Mouse (Mus musculus) intestine, postnatal 0 days (tissue): ENCODE measurements around the gene Ptbp1. TPM values are rescaled to one million over a fixed set of nuclear protein-coding genes. Genes with fewer than 3 reads are reported as not detected.

Source experiments
- ATAC-seq: fragments of 200-750 bp; cut with Nextera tagmentation; 2 replicates; pipeline ENCODE4 v1.8.0; 2017; ENCODE audit warnings: mild to moderate bottlenecking, moderate TSS enrichment, moderate library complexity
- H3K27ac ChIP-seq: fragments of 300-500 bp; sonication (generic); 2 replicates; pipeline ENCODE4 v1.5.1; 2014; ENCODE audit warnings: mild to moderate bottlenecking, low read depth, low read length, moderate library complexity
- H3K27me3 ChIP-seq: fragments of 300-500 bp; sonication (generic); replicated peaks from 2 replicates; pipeline ENCODE4 v1.6.1; 2014; ENCODE audit warnings: low read length, mixed read lengths; ENCODE audit not compliant: control insufficient read depth, insufficient read depth
- H3K36me3 ChIP-seq: fragments of 300-500 bp; sonication (generic); 2 replicates; pipeline ENCODE4 v1.6.1; 2014; ENCODE audit warnings: mild to moderate bottlenecking, moderate library complexity; ENCODE audit not compliant: control insufficient read depth, insufficient read depth
- H3K4me1 ChIP-seq: fragments of 300-500 bp; sonication (generic); replicated peaks from 2 replicates; pipeline ENCODE4 v1.6.1; 2014; ENCODE audit warnings: antibody characterized with exemption, low read length, mixed read lengths; ENCODE audit not compliant: control insufficient read depth, insufficient read depth
- H3K4me2 ChIP-seq: fragments of 300-500 bp; sonication (generic); replicated peaks from 2 replicates; pipeline ENCODE4 v1.6.1; 2014; ENCODE audit warnings: low read depth, mild to moderate bottlenecking, moderate library complexity
- H3K4me3 ChIP-seq: fragments of 300-500 bp; sonication (generic); 2 replicates; pipeline ENCODE4 v1.5.1; 2014; ENCODE audit warnings: low read depth, low read length
- H3K9ac ChIP-seq: fragments of 300-500 bp; sonication (generic); 2 replicates; pipeline ENCODE4 v1.6.1; 2014; ENCODE audit warnings: mild to moderate bottlenecking, low read depth, low read length
- H3K9me3 ChIP-seq: fragments of 300-500 bp; sonication (generic); 2 replicates; pipeline ENCODE4 v1.6.1; 2016; ENCODE audit warnings: mixed run types; ENCODE audit not compliant: control insufficient read depth
- CTCF ChIP-seq: sonication (generic); IDR thresholded peaks from 2 replicates; pipeline ENCODE4 v1.5.1; 2016; ENCODE audit warnings: low read depth, mild to moderate bottlenecking, control low read depth, antibody characterized with exemption, moderate library complexity
- WGBS: fragments of 180-500 bp; shearing (Covaris S2); extraction: QIAGEN DNeasy Blood & Tissue Kit; methylation state at CpG from one replicate; pipeline ENCODE4 v1.1.7; 2014; 5-methylcytosine and 5-hydroxymethylcytosine counted together
- microRNA-seq: library from miRNA; unstranded; fragments of <30 nt; microRNA quantifications from one replicate; pipeline ENCODE4, GENCODE M21; 2016
- polyA plus RNA-seq: library from polyadenylated mRNA; unstranded; fragments of >200 nt; fragmentation: Nextera tagmentation; extraction: Ambion mirVana; gene quantifications from 2 replicates; pipeline ENCODE4 v1.2.1, GENCODE M21; 2015

Ptbp1 gene
- polyA plus RNA-seq, 1 experiment from 2014 or later, result 92.2 TPM

DNA sequence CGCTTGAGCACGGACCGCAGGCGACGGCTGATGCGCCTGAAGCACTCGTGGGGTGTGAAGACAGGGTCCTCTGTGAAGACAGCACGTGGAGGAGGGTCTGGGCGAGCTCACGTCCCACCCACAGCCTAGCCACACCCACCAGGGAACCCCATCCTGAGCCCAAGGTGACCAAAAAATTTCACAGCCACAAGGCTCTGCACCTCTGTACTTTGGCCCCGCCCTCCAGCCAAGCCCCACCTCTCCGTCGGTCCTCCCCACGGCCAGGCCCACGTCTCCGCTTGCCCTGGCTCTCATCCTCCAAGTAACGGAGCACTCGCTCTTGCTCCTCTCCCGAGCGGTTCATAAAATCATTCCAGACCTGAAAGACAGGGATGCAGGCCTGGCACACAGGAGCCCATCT, 58.2 kb downstream of the Ptbp1 start:
- H3K4me1 ChIP-seq, result 0 out of 2 replicates have a peak, but pooled peaks cover 7% of the 10 kb centered on the region
- WGBS, result 75% methylated on average over 20 of the region's 20 CpGs
- no peak overlapping the region for H3K4me2 ChIP-seq
- ATAC-seq, result no peak
- H3K9ac ChIP-seq, result no peak overlapping the region
- peaks cover 7% of the 10 kb centered on the region for H3K36me3 ChIP-seq
- H3K27me3 ChIP-seq, result no peaks in the 10 kb centered on the region
- H3K4me3 ChIP-seq, result no peak overlapping the region
- TF ChIP-seq CTCF, result no peak
- no peak overlapping the region for H3K27ac ChIP-seq
- H3K9me3 ChIP-seq, result no peaks in the 10 kb centered on the region

Small RNAs within 50 kb of the gene (microRNA-seq; reads per million reads assigned to microRNA genes)
- not detected for gene Mir6910

Other genes starting within 250 kb of the Ptbp1 start
- gene C2cd4c, start 240.4 kb upstream of the Ptbp1 start, polyA plus RNA-seq, result 0.05 TPM in 2 replicates
- 1.9 and 2.2 TPM in 2 replicates for gene Shc2, start 216.5 kb upstream of the Ptbp1 start, polyA plus RNA-seq
- not detected in 2 replicates for gene Odf3l2, start 208.7 kb upstream of the Ptbp1 start, polyA plus RNA-seq
- gene Madcam1, start 189.9 kb upstream of the Ptbp1 start, polyA plus RNA-seq, result 15.6 and 16.9 TPM in 2 replicates
- gene Tpgs1, start 185.1 kb upstream of the Ptbp1 start, polyA plus RNA-seq, result 47.6 and 48.5 TPM in 2 replicates
- 88.0 and 89.6 TPM in 2 replicates for gene Cdc34, start 172.2 kb upstream of the Ptbp1 start, polyA plus RNA-seq
- 0.16 and 0.26 TPM in 2 replicates for gene Gzmm, start 165.4 kb upstream of the Ptbp1 start, polyA plus RNA-seq
- gene Bsg, start 149.9 kb upstream of the Ptbp1 start, polyA plus RNA-seq, result 888 and 937 TPM in 2 replicates
- 0.38 and 0.43 TPM in 2 replicates for gene Hcn2, start 137.8 kb upstream of the Ptbp1 start, polyA plus RNA-seq
- 18.7 and 20.1 TPM in 2 replicates for gene Polrmt, start 107.8 kb upstream of the Ptbp1 start, polyA plus RNA-seq
- gene Fgf22, start 99.4 kb upstream of the Ptbp1 start, polyA plus RNA-seq, result 0.13 TPM in 1 of 2 replicates, not detected in the other
- 41.2 and 43.5 TPM in 2 replicates for gene Rnf126, start 87.5 kb upstream of the Ptbp1 start, polyA plus RNA-seq
- gene Fstl3, start 77.2 kb upstream of the Ptbp1 start, polyA plus RNA-seq, result 7.3 and 8.9 TPM in 2 replicates
- 0.07 TPM in 1 of 2 replicates, not detected in the other for gene Prss57, start 63.5 kb upstream of the Ptbp1 start, polyA plus RNA-seq
- gene Palm, start 60.9 kb upstream of the Ptbp1 start, polyA plus RNA-seq, result 19.9 and 21.1 TPM in 2 replicates
- gene Misp, start 33.4 kb upstream of the Ptbp1 start, polyA plus RNA-seq, result 254 and 255 TPM in 2 replicates
- 1.1 TPM in 2 replicates for gene Prtn3, start 20.0 kb downstream of the Ptbp1 start, polyA plus RNA-seq
- 6.2 and 7.2 TPM in 2 replicates for gene Plppr3, start 20.2 kb downstream of the Ptbp1 start, polyA plus RNA-seq
- gene Elane, start 31.8 kb downstream of the Ptbp1 start, polyA plus RNA-seq, result not detected in 2 replicates
- not detected in 2 replicates for gene Cfd, start 36.4 kb downstream of the Ptbp1 start, polyA plus RNA-seq
- gene Med16, start 54.5 kb downstream of the Ptbp1 start, polyA plus RNA-seq, result 17.0 and 17.8 TPM in 2 replicates
- gene Gm26602, start 56.4 kb downstream of the Ptbp1 start, polyA plus RNA-seq, result 2.9 and 17.9 TPM in 2 replicates
- 0.21 and 0.47 TPM in 2 replicates for gene Kiss1r, start 62.5 kb downstream of the Ptbp1 start, polyA plus RNA-seq
- gene R3hdm4, start 66.8 kb downstream of the Ptbp1 start, polyA plus RNA-seq, result 62.0 and 62.8 TPM in 2 replicates
- gene Arid3a, start 72.6 kb downstream of the Ptbp1 start, polyA plus RNA-seq, result 8.7 and 13.2 TPM in 2 replicates
- 41.9 and 44.0 TPM in 2 replicates for gene Wdr18, start 105.7 kb downstream of the Ptbp1 start, polyA plus RNA-seq
- gene Grin3b, start 116.3 kb downstream of the Ptbp1 start, polyA plus RNA-seq, result 0.08 and 0.17 TPM in 2 replicates
- 24.7 and 25.3 TPM in 2 replicates for gene Tmem259, start 129.9 kb downstream of the Ptbp1 start, polyA plus RNA-seq
- 109 and 117 TPM in 2 replicates for gene Cnn2, start 134.2 kb downstream of the Ptbp1 start, polyA plus RNA-seq
- 2.2 and 2.5 TPM in 2 replicates for gene Abca7, start 142.1 kb downstream of the Ptbp1 start, polyA plus RNA-seq
- 1.2 and 1.3 TPM in 2 replicates for gene Arhgap45, start 162.2 kb downstream of the Ptbp1 start, polyA plus RNA-seq
- gene Polr2e, start 185.4 kb downstream of the Ptbp1 start, polyA plus RNA-seq, result 90.0 and 98.5 TPM in 2 replicates
- 1,519 and 1,523 TPM in 2 replicates for gene Gpx4, start 192.7 kb downstream of the Ptbp1 start, polyA plus RNA-seq